Mouse (Mus musculus) intestine, embryonic 14.5 days (tissue): ENCODE measurements at regions not wholly inside any gene's neighbourhood (a gene's known extent, or its start where the extent isn't known, plus 50 kb on each side); places are given as distances from the start of the nearest gene placed in this dataset.
"Not testable (repeated sequence)": the region's sequence is repeated elsewhere in the genome, so short reads cannot be mapped to it uniquely, and the experiment has no call there.

ENCODE experiments used
- ATAC-seq: fragments of 200-750 bp; cut with Nextera tagmentation; replicated peaks from 2 replicates; pipeline ENCODE4 v1.8.0; 2017; ENCODE audit warnings: low read depth, moderate number of reproducible peaks, moderate TSS enrichment, moderate library complexity; ENCODE audit not compliant: low FRiP score, low TSS enrichment
- DNase-seq: peaks from one replicate; pipeline ENCODE4 v3.0.0-alpha.2; 2018; ENCODE audit warnings: low spot score
- H3K27ac ChIP-seq: fragments of 300-500 bp; sonication (generic); 2 replicates; pipeline ENCODE4 v1.5.1; 2014; ENCODE audit warnings: low read depth, mild to moderate bottlenecking, control low read depth
- H3K27me3 ChIP-seq: fragments of 300-500 bp; sonication (generic); replicated peaks from 2 replicates; pipeline ENCODE4 v1.6.1; 2014; ENCODE audit warnings: low read length, control low read depth; ENCODE audit not compliant: control insufficient read depth, insufficient read depth
- H3K36me3 ChIP-seq: fragments of 300-500 bp; sonication (generic); 2 replicates; pipeline ENCODE4 v1.6.1; 2014; ENCODE audit warnings: low read length, control low read depth; ENCODE audit not compliant: control insufficient read depth, insufficient read depth
- H3K4me1 ChIP-seq: fragments of 300-500 bp; sonication (generic); replicated peaks from 2 replicates; pipeline ENCODE4 v1.6.1; 2014; ENCODE audit warnings: low read length, control low read depth, mixed read lengths; ENCODE audit not compliant: control insufficient read depth, insufficient read depth
- H3K4me2 ChIP-seq: fragments of 300-500 bp; sonication (generic); 2 replicates; pipeline ENCODE4 v1.6.1; 2014; ENCODE audit warnings: low read length
- H3K4me3 ChIP-seq: fragments of 300-500 bp; sonication (generic); 2 replicates; pipeline ENCODE4 v1.5.1; 2014; ENCODE audit warnings: low read depth, low read length, control low read depth, mixed read lengths
- H3K9ac ChIP-seq: fragments of 300-500 bp; sonication (generic); 2 replicates; pipeline ENCODE4 v1.6.1; 2014; ENCODE audit warnings: mild to moderate bottlenecking, low read length
- H3K9me3 ChIP-seq: fragments of 300-500 bp; sonication (generic); 2 replicates; pipeline ENCODE4 v1.6.1; 2016; ENCODE audit warnings: low read length, control low read depth; ENCODE audit not compliant: control insufficient read depth
- WGBS: fragments of 180-500 bp; shearing (Covaris S2); extraction: QIAGEN DNeasy Blood & Tissue Kit; methylation state at CpG from one replicate; pipeline ENCODE4 v1.1.7; 2014; 5-methylcytosine and 5-hydroxymethylcytosine counted together

DNA sequence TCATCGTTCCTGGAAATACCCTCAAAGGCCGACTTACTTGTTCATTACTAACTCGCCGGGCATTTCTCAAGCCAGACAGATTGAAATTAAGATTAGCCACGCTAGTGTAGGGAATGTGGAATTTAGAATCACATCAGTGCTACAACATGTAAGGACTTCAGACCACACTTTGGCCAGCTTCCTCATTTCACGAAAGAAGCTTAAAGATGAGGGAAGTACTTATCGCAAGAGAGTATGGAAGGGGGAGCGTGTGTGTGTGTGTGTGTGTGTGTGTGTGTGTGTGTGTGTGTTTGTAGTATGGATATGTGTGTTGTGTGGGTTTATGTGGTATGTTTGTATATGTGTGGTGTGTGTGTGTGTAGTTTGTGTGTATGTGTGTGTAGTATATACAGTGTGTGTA lies 99.3 kb upstream of the Plcl2 start:
- Histone ChIP-seq H3K4me3 (no peak overlapping the region), H3K36me3 (no peaks in the 10 kb centered on the region), H3K9ac (no peak overlapping the region), H3K27me3 (no peaks in the 10 kb centered on the region), H3K9me3 (no peaks in the 10 kb centered on the region), H3K27ac (no peak overlapping the region), H3K4me1 (no peaks in the 10 kb centered on the region), H3K4me2 (no peak overlapping the region)
- WGBS, result 89% methylated on average over 8 of the region's 8 CpGs
- DNase-seq (no peak), ATAC-seq (no peak)

DNA sequence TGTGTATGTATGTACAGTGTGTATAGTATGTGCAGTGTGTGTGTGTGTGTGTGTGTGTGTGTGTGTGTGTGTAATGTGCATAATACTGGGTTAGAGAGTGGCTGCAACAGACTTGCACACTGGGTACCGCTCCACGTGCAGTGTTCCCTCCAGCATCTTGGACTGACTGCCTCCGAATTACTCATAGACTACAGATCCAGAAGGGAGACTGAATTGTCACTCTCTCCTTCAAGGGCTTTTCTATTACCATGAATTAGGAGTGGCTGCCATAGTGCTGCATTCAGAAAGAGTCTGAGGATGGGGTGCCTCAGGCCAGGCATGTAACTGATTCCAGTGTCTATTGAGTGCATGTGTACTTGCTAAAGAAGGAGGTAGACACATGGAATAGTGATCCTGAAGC lies 98.9 kb upstream of the Plcl2 start:
- WGBS, result 95% methylated on average over 3 of the region's 3 CpGs
- Histone ChIP-seq H3K27ac (no peak overlapping the region), H3K9ac (no peak overlapping the region), H3K36me3 (no peaks in the 10 kb centered on the region), H3K4me1 (no peaks in the 10 kb centered on the region), H3K4me2 (no peak overlapping the region), H3K9me3 (no peaks in the 10 kb centered on the region), H3K27me3 (no peaks in the 10 kb centered on the region), H3K4me3 (no peak overlapping the region)
- ATAC-seq, result no peak
- DNase-seq, result no peak

- no peak overlapping the region for H3K4me3 ChIP-seq
- 93% methylated on average over 5 of the region's 5 CpGs for WGBS
- ATAC-seq (no peak), DNase-seq (no peak)
- no peak overlapping the region for H3K27ac ChIP-seq
- H3K4me2 ChIP-seq, result no peak overlapping the region
- no peaks in the 10 kb centered on the region for H3K4me1 ChIP-seq
- H3K27me3 ChIP-seq, result no peaks in the 10 kb centered on the region
- no peaks in the 10 kb centered on the region for H3K9me3 ChIP-seq
- no peaks in the 10 kb centered on the region for H3K36me3 ChIP-seq
- no peak overlapping the region for H3K9ac ChIP-seq
Observed at GRCm38 (mm10) chr17:50412446-50412845, 96.8 kb upstream of the Plcl2 start.

GRCm38 (mm10) chr17:50413916-50414315 lies 95.3 kb upstream of the Plcl2 start:
- 75% methylated on average over 5 of the region's 5 CpGs for WGBS
- no peak for DNase-seq
- H3K9me3 ChIP-seq, result no peaks in the 10 kb centered on the region
- no peak overlapping the region for H3K9ac ChIP-seq
- H3K27ac ChIP-seq, result no peak overlapping the region
- H3K36me3 ChIP-seq, result no peaks in the 10 kb centered on the region
- no peak overlapping the region for H3K4me3 ChIP-seq
- ATAC-seq, result no peak
- no peaks in the 10 kb centered on the region for H3K4me1 ChIP-seq
- no peaks in the 10 kb centered on the region for H3K27me3 ChIP-seq
- H3K4me2 ChIP-seq, result no peak overlapping the region

DNA sequence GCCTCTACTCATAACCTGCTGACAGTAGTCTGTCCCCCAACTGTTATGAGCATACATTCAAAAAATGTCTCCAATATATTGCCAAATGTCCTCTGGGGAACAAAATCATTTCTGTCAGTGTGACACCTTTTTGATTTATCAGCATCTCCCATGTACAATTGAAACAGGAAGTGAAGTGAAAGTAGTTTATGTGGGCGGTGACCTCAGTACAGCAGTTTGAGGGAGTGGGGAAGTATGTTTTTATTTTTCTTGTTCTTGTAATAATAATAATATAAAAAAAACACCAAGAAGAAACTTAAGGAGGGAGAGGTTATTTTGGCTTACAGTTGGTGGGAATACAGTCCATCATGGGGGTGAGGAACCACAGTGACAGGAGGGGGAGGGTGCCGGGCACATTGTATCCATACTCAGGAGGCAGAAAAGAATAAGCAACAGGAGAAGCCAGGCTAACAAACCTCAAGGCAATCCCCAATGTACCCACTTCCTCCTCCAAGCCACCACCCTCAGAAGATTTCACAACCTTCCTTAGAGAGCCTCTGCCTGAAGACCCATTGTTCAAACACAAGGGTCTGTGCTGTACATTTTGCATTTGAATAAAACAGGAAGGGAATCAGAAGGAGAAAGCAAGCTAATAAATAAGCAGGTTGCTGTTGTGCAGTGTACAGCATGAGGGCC lies 93.7 kb upstream of the Plcl2 start:
- WGBS, result 96% methylated on average over 2 of the region's 2 CpGs
- no peaks in the 10 kb centered on the region for H3K36me3 ChIP-seq

GRCm38 (mm10) chr17:50416119-50416518 lies 93.1 kb upstream of the Plcl2 start:
- Histone ChIP-seq H3K9me3 (no peaks in the 10 kb centered on the region), H3K27me3 (no peaks in the 10 kb centered on the region), H3K36me3 (no peaks in the 10 kb centered on the region), H3K4me2 (no peak overlapping the region), H3K4me1 (no peaks in the 10 kb centered on the region), H3K9ac (no peak overlapping the region), H3K27ac (no peak overlapping the region), H3K4me3 (no peak overlapping the region)
- DNase-seq, result no peak
- ATAC-seq, result no peak
- 47% methylated on average over 1 of the region's 1 CpGs for WGBS

More for the DNA sequence above, 93.7 kb upstream of the Plcl2 start:
- DNase-seq, result no peak
- H3K9ac ChIP-seq, result no peak overlapping the region
- H3K4me3 ChIP-seq, result no peak overlapping the region
- no peaks in the 10 kb centered on the region for H3K4me1 ChIP-seq
- no peak overlapping the region for H3K4me2 ChIP-seq
- ATAC-seq, result no peak
- no peaks in the 10 kb centered on the region for H3K27me3 ChIP-seq
- H3K9me3 ChIP-seq, result no peaks in the 10 kb centered on the region
- H3K27ac ChIP-seq, result no peak overlapping the region

- H3K9me3 ChIP-seq, result no peaks in the 10 kb centered on the region
- H3K4me1 ChIP-seq, result no peaks in the 10 kb centered on the region
- no peak for DNase-seq
- WGBS, result 59% methylated on average over 3 of the region's 3 CpGs
- no peak for ATAC-seq
- no peaks in the 10 kb centered on the region for H3K27me3 ChIP-seq
- no peaks in the 10 kb centered on the region for H3K36me3 ChIP-seq
- no peak overlapping the region for H3K4me2 ChIP-seq
- no peak overlapping the region for H3K27ac ChIP-seq
- H3K4me3 ChIP-seq, result no peak overlapping the region
- no peak overlapping the region for H3K9ac ChIP-seq
Observed at GRCm38 (mm10) chr17:50416538-50417113, 92.6 kb upstream of the Plcl2 start.

DNA sequence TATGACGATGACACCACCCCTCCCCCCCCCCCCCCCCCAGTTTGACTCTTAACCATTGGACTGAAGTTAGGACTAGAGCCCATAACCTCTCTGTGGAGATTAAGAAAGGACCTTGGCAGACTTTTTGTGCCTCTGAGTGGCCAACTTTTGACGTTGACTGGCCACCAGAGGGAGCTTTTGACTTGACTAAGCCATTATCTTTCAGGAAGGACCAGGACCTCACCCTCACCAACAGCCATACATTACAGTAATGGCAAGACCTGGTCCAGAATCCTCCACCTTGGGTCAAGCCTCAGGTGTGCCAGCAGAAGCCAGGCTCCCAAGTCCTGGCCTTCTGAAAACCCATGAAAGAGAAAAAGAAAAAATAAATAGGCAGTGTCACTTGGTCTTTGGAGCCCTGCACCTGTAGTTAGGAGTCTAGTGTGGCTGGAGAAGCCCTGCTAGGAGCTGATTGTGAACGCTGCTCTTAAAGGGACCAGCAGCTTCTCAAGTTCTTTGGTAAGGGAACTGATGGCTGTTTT lies 90.3 kb upstream of the Plcl2 start:
- no peaks in the 10 kb centered on the region for H3K36me3 ChIP-seq
- DNase-seq, result no peak

DNA sequence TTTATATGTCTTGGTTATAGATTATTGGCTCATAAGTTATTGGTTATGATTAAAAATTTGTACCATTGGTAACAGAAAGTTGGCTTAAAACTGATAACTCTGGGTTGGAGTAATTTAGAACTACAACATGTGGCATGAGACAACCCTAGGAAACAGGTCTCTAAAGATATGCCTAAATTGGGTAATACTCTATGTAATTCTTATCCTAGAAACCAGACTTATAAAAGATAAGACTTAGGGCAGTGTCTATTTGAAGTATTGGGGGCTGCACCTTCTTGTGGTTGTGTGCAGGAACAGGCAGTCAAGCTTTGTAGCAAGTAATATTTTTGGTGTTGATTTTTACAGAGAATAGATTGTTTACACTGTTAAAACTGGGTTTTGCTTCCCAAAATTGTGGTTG lies 89.7 kb upstream of the Plcl2 start:
- not testable (repeated sequence) for H3K4me3 ChIP-seq, H3K27ac ChIP-seq, H3K9me3 ChIP-seq, H3K4me1 ChIP-seq, H3K27me3 ChIP-seq, H3K9ac ChIP-seq, H3K36me3 ChIP-seq, ATAC-seq, H3K4me2 ChIP-seq, DNase-seq

More for the DNA sequence above, 90.3 kb upstream of the Plcl2 start:
- no peaks in the 10 kb centered on the region for H3K4me1 ChIP-seq
- no peak overlapping the region for H3K4me3 ChIP-seq
- no peak overlapping the region for H3K4me2 ChIP-seq
- no peak overlapping the region for H3K27ac ChIP-seq
- H3K9ac ChIP-seq, result no peak overlapping the region
- no peaks in the 10 kb centered on the region for H3K9me3 ChIP-seq
- no peaks in the 10 kb centered on the region for H3K27me3 ChIP-seq
- ATAC-seq, result no peak
- WGBS, result 69% methylated on average over 3 of the region's 3 CpGs
